In genomic region chr8:92959779-92960178, GRCm38 (mm10) we compare ENCODE assay signal across 8 mouse cellular contexts. TPM values are rescaled to one million over a fixed set of nuclear protein-coding genes. Genes with fewer than 3 reads are reported as not detected.
A peak's percentile ranks its signal among the peaks of the same experiment; 100 is the strongest.
DNase-seq lines count a peak whose midpoint lies in the region; ATAC-seq and TF ChIP-seq lines count a peak whose summit lies in the region.

Gene Slc6a2, plus strand, starts transcription at chr8:92960079.

- H3K4me3 ChIP-seq in heart, embryonic 12.5 days = peak within 1 kb of the TSS; percentile 47
- H3K4me3 ChIP-seq in E14TG2a.4 (replicated peaks; ENCODE audit: low read length) = peak within 1 kb of the TSS; percentile 79
- peak within 1 kb of the TSS; percentile 37 for H3K4me3 ChIP-seq in forebrain, embryonic 13.5 days
- H3K4me3 ChIP-seq in limb, embryonic 14.5 days (replicated peaks; ENCODE audit: low read length) = peak within 1 kb of the TSS; percentile 38

- no peaks in the 10 kb centered on the region for H3K9me3 ChIP-seq in heart, embryonic 12.5 days (replicated peaks)
- H3K9me3 ChIP-seq in E14TG2a.4 (ENCODE audit: low read length) = no peaks in the 10 kb centered on the region
- no peaks in the 10 kb centered on the region for H3K9me3 ChIP-seq in forebrain, embryonic 13.5 days (replicated peaks)
- no peaks in the 10 kb centered on the region for H3K9me3 ChIP-seq in limb, embryonic 14.5 days (ENCODE audit: control insufficient read depth, low read length)

- no peaks in the 10 kb centered on the region for H3K36me3 ChIP-seq in heart, embryonic 12.5 days
- no peaks in the 10 kb centered on the region for H3K36me3 ChIP-seq in E14TG2a.4 (ENCODE audit: insufficient read depth, low read length)
- H3K36me3 ChIP-seq in forebrain, embryonic 13.5 days (ENCODE audit: poor library complexity, severe bottlenecking) = no peaks in the 10 kb centered on the region
- H3K36me3 ChIP-seq in limb, embryonic 14.5 days (ENCODE audit: control insufficient read depth, insufficient read depth, low read length) = no peaks in the 10 kb centered on the region

- peaks cover 78% of the 10 kb centered on the region for H3K27me3 ChIP-seq in heart, embryonic 12.5 days (replicated peaks)
- H3K27me3 ChIP-seq in E14TG2a.4 (ENCODE audit: insufficient read depth, low read length) = peaks cover 84% of the 10 kb centered on the region
- peaks cover 63% of the 10 kb centered on the region for H3K27me3 ChIP-seq in forebrain, embryonic 13.5 days
- peaks cover 38% of the 10 kb centered on the region for H3K27me3 ChIP-seq in limb, embryonic 14.5 days (ENCODE audit: control insufficient read depth, insufficient read depth, low read length)

- no peak for ATAC-seq in heart, embryonic 12.5 days (ENCODE audit: insufficient number of reproducible peaks, low FRiP score)
- no peak for ATAC-seq in forebrain, embryonic 13.5 days
- no peak for ATAC-seq in limb, embryonic 14.5 days (ENCODE audit: low FRiP score, low read depth)
- ATAC-seq in cerebellum, adult (ENCODE audit: insufficient number of reproducible peaks, low FRiP score, low TSS enrichment) = no peak
- ATAC-seq in frontal cortex, adult (ENCODE audit: low TSS enrichment) = no peak

- peak within 1 kb of the TSS; percentile 82 for H3K4me2 ChIP-seq in heart, embryonic 12.5 days
- peak within 1 kb of the TSS; percentile 64 for H3K4me2 ChIP-seq in forebrain, embryonic 13.5 days
- H3K4me2 ChIP-seq in limb, embryonic 14.5 days (replicated peaks; ENCODE audit: low read depth, low read length, severe bottlenecking) = peak within 1 kb of the TSS; percentile 80

- no peak for TF ChIP-seq POLR2A in limb, embryonic 14.5 days (IDR thresholded peaks at IDR 0.05; ENCODE audit: borderline replicate concordance, extremely low read depth, insufficient read depth, insufficient read length)

- 55% methylated on average over 10 of the region's 10 CpGs for WGBS in heart, embryonic 12.5 days
- 75% methylated on average over 10 of the region's 10 CpGs for whole genome bisulfite sequencing in forebrain, embryonic 13.5 days
- WGBS in limb, embryonic 14.5 days = 63% methylated on average over 10 of the region's 10 CpGs

- no peak for DNase-seq in heart, adult 8-10 months (ENCODE audit: low spot score)
- no peak for DNase-seq in limb, embryonic 14.5 days (ENCODE audit: low spot score)
- DNase-seq in embryo, embryonic 11 days = no peak

- peaks cover 13% of the 10 kb centered on the region for H3K4me1 ChIP-seq in heart, embryonic 12.5 days (replicated peaks)
- peaks cover 9% of the 10 kb centered on the region for H3K4me1 ChIP-seq in E14TG2a.4 (replicated peaks; ENCODE audit: low read depth, low read length)
- H3K4me1 ChIP-seq in forebrain, embryonic 13.5 days = peaks cover 11% of the 10 kb centered on the region
- H3K4me1 ChIP-seq in limb, embryonic 14.5 days (ENCODE audit: control insufficient read depth, insufficient read depth, low read length) = peaks cover 7% of the 10 kb centered on the region; the same call in 1 of the 2 replicates

- H3K27ac ChIP-seq in heart, embryonic 12.5 days (ENCODE audit: poor library complexity, severe bottlenecking) = no peak within 1 kb of the TSS
- H3K27ac ChIP-seq in forebrain, embryonic 13.5 days = no peak within 1 kb of the TSS
- H3K27ac ChIP-seq in limb, embryonic 14.5 days (replicated peaks; ENCODE audit: low read depth, low read length) = no peak within 1 kb of the TSS

- TF ChIP-seq CTCF in E14TG2a.4 (conservative IDR thresholded peaks at IDR 0.05; ENCODE audit: low read length) = no peak

- H3K9ac ChIP-seq in heart, embryonic 12.5 days = peak within 1 kb of the TSS; percentile 52
- H3K9ac ChIP-seq in forebrain, embryonic 13.5 days = peak within 1 kb of the TSS; percentile 10; the same call in 1 of the 2 replicates
- peak within 1 kb of the TSS; percentile 18 for H3K9ac ChIP-seq in limb, embryonic 14.5 days (ENCODE audit: low read depth, low read length, severe bottlenecking)

RNA-seq across cellular contexts. Expression of gene Slc6a2, which starts in this region (rescaled TPM):
- polyA plus RNA-seq in heart, embryonic 12.5 days (2016; fragmentation: Nextera tagmentation; extraction: Ambion mirVana) = 0.03 TPM in 2 replicates
- under 1 TPM; 0.05 to 0.19 (median 0.09) TPM for total RNA-seq in heart, adult 8-10 months (2022)
- not detected in 2 replicates for polyA plus RNA-seq in forebrain, embryonic 13.5 days (2015; fragmentation: Nextera tagmentation; extraction: Ambion mirVana)
- polyA plus RNA-seq in limb, embryonic 14.5 days (2012; rRNA removed) = 0.23 and 0.28 TPM in 2 replicates
- polyA plus RNA-seq in limb, embryonic 14.5 days (2014; fragmentation: Nextera tagmentation; extraction: Ambion mirVana) = 0.18 and 0.22 TPM in 2 replicates
